Comparison of ENCODE assay signal across 8 mouse cellular contexts in genomic region chr6:128200847-128201640, GRCm38 (mm10). TPM values are rescaled to one million over a fixed set of nuclear protein-coding genes. Genes with fewer than 3 reads are reported as not detected.
DNase-seq lines count a peak whose midpoint lies in the region; ATAC-seq and TF ChIP-seq lines count a peak whose summit lies in the region.

No protein-coding gene starts in this region.

- DNase-seq in 416B (ENCODE audit: low read depth), result peak; percentile 69
- DNase-seq in adrenal gland, adult 8-10 months, result peak; percentile 33
- peak; percentile 43 for DNase-seq in embryo, embryonic 11.5 days (ENCODE audit: low read depth, low spot score)
- peak; percentile 91 for DNase-seq in heart, adult 11 months
- peak; percentile 60 for DNase-seq in limb, embryonic 10.5 days (ENCODE audit: low spot score)
- peak; percentile 90 for DNase-seq in midbrain, embryonic 11.5 days (ENCODE audit: low spot score, missing footprints)
- DNase-seq in spleen, adult 18-20 months, result peak; percentile 24 to 73

- ATAC-seq in intestine, postnatal 0 days, result peak; percentile 15; the same call in 1 of the 2 replicates
- ATAC-seq in midbrain, embryonic 11.5 days (ENCODE audit: low FRiP score), result no peak

- H3K4me3 ChIP-seq in intestine, postnatal 0 days (ENCODE audit: low read depth, low read length), result peak overlapping the region; percentile 51
- H3K4me3 ChIP-seq in limb, embryonic 10.5 days, result peak overlapping the region; percentile 63
- H3K4me3 ChIP-seq in midbrain, embryonic 11.5 days (ENCODE audit: low read depth, low read length), result peak overlapping the region; percentile 60

- peak; percentile 78 for TF ChIP-seq CTCF in intestine, postnatal 0 days (IDR thresholded peaks at IDR 0.05; ENCODE audit: low read depth)

- H3K4me2 ChIP-seq in intestine, postnatal 0 days (replicated peaks; ENCODE audit: low read depth), result peak overlapping the region; percentile 96
- peak overlapping the region; percentile 82 for H3K4me2 ChIP-seq in midbrain, embryonic 11.5 days

- H3K9ac ChIP-seq in intestine, postnatal 0 days (ENCODE audit: low read depth, low read length), result 0 out of 2 replicates have a peak overlapping the region, but pooled peaks have one; percentile 34
- H3K9ac ChIP-seq in midbrain, embryonic 11.5 days (ENCODE audit: low read length), result peak overlapping the region; percentile 62

- H3K4me1 ChIP-seq in intestine, postnatal 0 days (replicated peaks; ENCODE audit: control insufficient read depth, insufficient read depth, low read length), result no peaks in the 10 kb centered on the region
- peaks cover 13% of the 10 kb centered on the region for H3K4me1 ChIP-seq in limb, embryonic 10.5 days
- H3K4me1 ChIP-seq in midbrain, embryonic 11.5 days (ENCODE audit: control insufficient read depth, insufficient read depth, low read length), result no peaks in the 10 kb centered on the region

- no peaks in the 10 kb centered on the region for H3K9me3 ChIP-seq in intestine, postnatal 0 days (ENCODE audit: control insufficient read depth)
- no peaks in the 10 kb centered on the region for H3K9me3 ChIP-seq in limb, embryonic 10.5 days (replicated peaks)
- no peaks in the 10 kb centered on the region for H3K9me3 ChIP-seq in midbrain, embryonic 11.5 days (ENCODE audit: control insufficient read depth, low read length)

- H3K27ac ChIP-seq in intestine, postnatal 0 days (ENCODE audit: low read depth, low read length), result peak overlapping the region; percentile 50; the same call in 1 of the 2 replicates
- peak overlapping the region; percentile 81 for H3K27ac ChIP-seq in limb, embryonic 10.5 days
- H3K27ac ChIP-seq in midbrain, embryonic 11.5 days (ENCODE audit: low read depth, low read length), result no peak overlapping the region

- 2% methylated on average over 20 of the region's 20 CpGs for WGBS in intestine, postnatal 0 days
- under 1% methylated on average over 20 of the region's 20 CpGs for WGBS in limb, embryonic 10.5 days
- WGBS in midbrain, embryonic 11.5 days, result under 1% methylated on average over 20 of the region's 20 CpGs

- H3K27me3 ChIP-seq in intestine, postnatal 0 days (replicated peaks; ENCODE audit: control insufficient read depth, insufficient read depth, low read length), result no peaks in the 10 kb centered on the region
- H3K27me3 ChIP-seq in limb, embryonic 10.5 days (ENCODE audit: low read depth, poor library complexity, severe bottlenecking), result no peaks in the 10 kb centered on the region
- H3K27me3 ChIP-seq in midbrain, embryonic 11.5 days (ENCODE audit: control insufficient read depth, insufficient read depth, low read length), result no peaks in the 10 kb centered on the region

- no peaks in the 10 kb centered on the region for H3K36me3 ChIP-seq in intestine, postnatal 0 days (ENCODE audit: control insufficient read depth, insufficient read depth)
- H3K36me3 ChIP-seq in limb, embryonic 10.5 days, result no peaks in the 10 kb centered on the region
- H3K36me3 ChIP-seq in midbrain, embryonic 11.5 days (ENCODE audit: control insufficient read depth, insufficient read depth, low read length), result no peaks in the 10 kb centered on the region

RNA-seq across cellular contexts. Expression of gene Tspan9, which starts 57.6 kb away (rescaled TPM):
- 10 to 100 TPM; 47.8 to 65.5 (median 52.4) TPM for total RNA-seq in adrenal gland, adult 8-10 months (2022)
- 49.8 and 55.5 TPM in 2 replicates for polyA plus RNA-seq in intestine, postnatal 0 days (2015; fragmentation: Nextera tagmentation; extraction: Ambion mirVana)
- 61.2 and 78.5 TPM in 2 replicates for polyA plus RNA-seq in limb, embryonic 10.5 days (2016; fragmentation: Nextera tagmentation; extraction: Ambion mirVana)
- polyA plus RNA-seq in midbrain, embryonic 11.5 days (2014; fragmentation: Nextera tagmentation; extraction: Ambion mirVana), result 32.7 and 44.1 TPM in 2 replicates

Comparison
In these comparisons a context has a peak if more than half of its experiments do, and no peak if none do; other contexts are left out.
1. DNase-seq: peak in every context shown above with its lines; median percentile 91 in heart, adult 11 months; 90 in midbrain, embryonic 11.5 days; 69 in 416B; 60 in limb, embryonic 10.5 days; 48 in spleen, adult 18-20 months; 43 in embryo, embryonic 11.5 days; 33 in adrenal gland, adult 8-10 months.